Mouse (Mus musculus): ENCODE measurements around the gene Vamp8. TPM values are rescaled to one million over a fixed set of nuclear protein-coding genes. Genes with fewer than 3 reads are reported as not detected.

The Vamp8 gene
- polyA plus RNA-seq, 1 experiment = 21.6 TPM

DNA sequence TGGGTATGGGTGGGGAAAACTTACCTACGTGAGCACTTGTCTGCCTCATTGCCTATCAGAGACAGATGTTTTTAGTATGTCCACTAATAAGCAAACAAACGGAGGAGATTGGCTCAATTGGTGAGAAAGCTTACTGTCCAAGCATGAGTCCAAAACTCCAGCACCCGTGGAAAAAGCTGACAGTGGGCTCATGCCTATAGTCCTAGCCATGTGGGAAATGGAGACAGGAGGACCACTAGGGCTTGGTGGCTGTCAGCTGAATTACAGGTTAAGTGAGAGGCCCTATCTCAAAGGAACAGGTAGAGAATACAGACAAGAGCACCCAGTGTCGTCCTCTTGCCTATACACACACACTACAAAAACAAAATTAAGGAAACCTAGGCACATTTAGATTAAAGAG, 44.2 kb downstream of the Vamp8 start:
- no peak for DNase-seq (ENCODE audit: low read depth)
- TF ChIP-seq POLR2A (IDR thresholded peaks at IDR 0.05; ENCODE audit: borderline replicate concordance, extremely low read depth, insufficient read depth, insufficient read length, poor library complexity, severe bottlenecking) (no peak), CTCF (IDR thresholded peaks at IDR 0.05; ENCODE audit: borderline replicate concordance, extremely low read depth, insufficient read depth, insufficient read length) (no peak)

- no peak for DNase-seq (ENCODE audit: low read depth)
These were observed 44.9 kb downstream of the Vamp8 start for GRCm38 (mm10) chr6:72345633-72346032.

GRCm38 (mm10) chr6:72345074-72345567, 45.4 kb downstream of the Vamp8 start, which contains the start of gene Usp39:
TSS of gene Usp39 (minus strand) at chr6:72345184.
- TF ChIP-seq CTCF (IDR thresholded peaks at IDR 0.05; ENCODE audit: borderline replicate concordance, extremely low read depth, insufficient read depth, insufficient read length) (no peak), POLR2A (IDR thresholded peaks at IDR 0.05; ENCODE audit: borderline replicate concordance, extremely low read depth, insufficient read depth, insufficient read length, poor library complexity, severe bottlenecking) (no peak; the same call in 1 of the 2 replicates)
- peak; percentile 98 for DNase-seq (ENCODE audit: low read depth)

More at GRCm38 (mm10) chr6:72345633-72346032, 44.9 kb downstream of the Vamp8 start:
- TF ChIP-seq POLR2A (IDR thresholded peaks at IDR 0.05; ENCODE audit: borderline replicate concordance, extremely low read depth, insufficient read depth, insufficient read length, poor library complexity, severe bottlenecking) (no peak), CTCF (IDR thresholded peaks at IDR 0.05; ENCODE audit: borderline replicate concordance, extremely low read depth, insufficient read depth, insufficient read length) (no peak)

- no peak for TF ChIP-seq CTCF (IDR thresholded peaks at IDR 0.05; ENCODE audit: borderline replicate concordance, extremely low read depth, insufficient read depth, insufficient read length)
- no peak for TF ChIP-seq POLR2A (IDR thresholded peaks at IDR 0.05; ENCODE audit: borderline replicate concordance, extremely low read depth, insufficient read depth, insufficient read length, poor library complexity, severe bottlenecking)
- no peak for DNase-seq (ENCODE audit: low read depth)
These were observed 46.0 kb downstream of the Vamp8 start for GRCm38 (mm10) chr6:72344396-72345073.

- DNase-seq (ENCODE audit: low read depth) = no peak
- TF ChIP-seq POLR2A (IDR thresholded peaks at IDR 0.05; ENCODE audit: borderline replicate concordance, extremely low read depth, insufficient read depth, insufficient read length, poor library complexity, severe bottlenecking) (no peak), CTCF (IDR thresholded peaks at IDR 0.05; ENCODE audit: borderline replicate concordance, extremely low read depth, insufficient read depth, insufficient read length) (no peak)
These were observed 50.0 kb downstream of the Vamp8 start for GRCm38 (mm10) chr6:72340481-72340880.

Other genes starting within 250 kb of the Vamp8 start
- 2.7 and 3.7 TPM in 2 replicates for gene Atoh8, start 155.1 kb downstream of the Vamp8 start, polyA plus RNA-seq (2012; rRNA removed)
- gene Sftpb, start 86.1 kb downstream of the Vamp8 start, polyA plus RNA-seq (2012; rRNA removed) = 0.13 and 0.16 TPM in 2 replicates
- gene Usp39, start 45.5 kb downstream of the Vamp8 start, polyA plus RNA-seq (2012; rRNA removed) = 47.3 and 49.3 TPM in 2 replicates
- 20.8 and 26.5 TPM in 2 replicates for gene 0610030E20Rik, start 43.4 kb downstream of the Vamp8 start, polyA plus RNA-seq (2012; rRNA removed)
- 37.0 and 42.9 TPM in 2 replicates for gene Tmem150a, start 35.3 kb downstream of the Vamp8 start, polyA plus RNA-seq (2012; rRNA removed)
- gene Rnf181, start 23.7 kb downstream of the Vamp8 start, polyA plus RNA-seq (2012; rRNA removed) = 73.1 and 75.4 TPM in 2 replicates
- gene Vamp5, start 10.2 kb downstream of the Vamp8 start, polyA plus RNA-seq (2012; rRNA removed) = 11.0 and 12.2 TPM in 2 replicates
- 16.5 and 20.8 TPM in 2 replicates for gene Ggcx, start 23.6 kb upstream of the Vamp8 start, polyA plus RNA-seq (2012; rRNA removed)
- 274 and 357 TPM in 2 replicates for gene Mat2a, start 48.9 kb upstream of the Vamp8 start, polyA plus RNA-seq (2012; rRNA removed)
- 1.2 and 1.5 TPM in 2 replicates for gene Sh2d6, start 131.0 kb upstream of the Vamp8 start, polyA plus RNA-seq (2012; rRNA removed)
- gene Capg, start 153.7 kb upstream of the Vamp8 start, polyA plus RNA-seq (2012; rRNA removed) = 3.4 and 5.3 TPM in 2 replicates
- gene Elmod3, start 207.7 kb upstream of the Vamp8 start, polyA plus RNA-seq (2012; rRNA removed) = 16.1 and 16.9 TPM in 2 replicates
- gene Retsat, start 207.8 kb upstream of the Vamp8 start, polyA plus RNA-seq (2012; rRNA removed) = 3.3 and 3.7 TPM in 2 replicates
- gene Tgoln1, start 226.3 kb upstream of the Vamp8 start, polyA plus RNA-seq (2012; rRNA removed) = 26.0 and 29.5 TPM in 2 replicates

Measured in brain, embryonic 14.5 days (tissue).